Mouse (Mus musculus) frontal cortex, postnatal 14 days (tissue): ENCODE measurements at regions not wholly inside any gene's neighbourhood (a gene's known extent, or its start where the extent isn't known, plus 50 kb on each side); places are given as distances from the start of the nearest gene placed in this dataset.

Experiments
- DNase-seq, 2 experiments: peaks; one replicate each; pipeline ENCODE4 v3.0.0; 2022; ENCODE audit warnings: low spot score in 2 of 2

DNA sequence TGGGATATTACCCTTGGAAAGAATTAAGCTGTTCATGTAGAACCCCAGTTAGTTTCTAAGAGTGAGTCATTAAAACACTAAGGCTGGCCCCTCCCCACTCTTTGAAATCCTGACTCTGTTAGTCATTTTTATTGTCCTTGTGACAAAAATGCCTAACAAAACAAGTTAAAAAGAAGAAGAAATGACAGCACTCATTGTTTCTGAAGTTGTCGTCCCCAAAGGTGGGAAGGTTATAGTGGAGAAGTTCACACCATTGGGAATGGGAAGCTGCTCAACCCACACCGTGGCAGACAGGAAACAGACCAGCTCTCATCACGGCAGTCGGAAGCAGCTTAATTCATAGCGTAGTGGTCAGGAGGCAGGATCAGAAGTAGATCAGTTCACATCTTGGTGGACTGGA, 128.4 kb upstream of the Auts2 start:
- no peak for DNase-seq

DNA sequence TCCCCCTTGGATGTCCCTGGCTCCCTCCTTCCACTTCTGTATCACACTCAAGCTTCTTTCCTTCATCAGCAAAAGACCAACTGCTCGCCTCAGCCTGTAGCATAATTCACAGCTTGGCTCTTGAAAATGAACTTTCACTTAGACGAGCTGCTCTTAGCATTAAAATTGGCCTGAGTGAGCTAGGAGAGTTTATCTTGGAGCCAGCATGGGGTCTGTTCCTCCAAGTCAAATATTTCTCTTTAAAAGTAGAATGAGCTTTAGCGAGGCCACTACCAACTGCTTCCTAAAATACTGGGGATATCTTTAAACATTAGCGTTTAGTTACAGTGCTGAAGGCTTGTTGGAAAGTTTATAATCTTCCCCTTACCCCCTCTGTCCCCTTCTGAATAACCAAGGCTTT, 124.2 kb upstream of the Auts2 start:
- no peak for DNase-seq

- no peak for DNase-seq
Measured at GRCm38 (mm10) chr5:132661266-132661665, 118.1 kb upstream of the Auts2 start.

DNA sequence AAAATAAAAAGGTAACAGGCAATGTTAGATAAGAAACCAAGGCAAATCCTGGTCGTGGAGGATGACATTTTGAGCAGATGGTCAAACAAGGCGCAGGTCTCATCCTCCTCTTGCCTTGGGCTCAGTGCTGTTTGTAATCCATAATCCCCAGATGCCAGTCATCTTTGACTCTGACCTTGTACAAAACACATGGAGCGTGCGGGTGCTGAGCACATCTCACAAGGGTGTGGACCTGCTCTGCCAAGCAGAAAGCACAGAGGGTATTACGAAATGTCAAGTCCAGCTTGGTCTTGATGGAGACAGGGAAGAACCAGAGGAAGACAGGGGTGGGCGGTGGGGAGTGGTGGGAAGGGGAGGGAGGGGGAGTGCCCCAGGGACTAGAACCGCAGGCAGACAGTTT, 116.9 kb upstream of the Auts2 start:
- DNase-seq, result no peak

GRCm38 (mm10) chr5:132654382-132654781, 111.2 kb upstream of the Auts2 start:
- DNase-seq, result no peak

DNA sequence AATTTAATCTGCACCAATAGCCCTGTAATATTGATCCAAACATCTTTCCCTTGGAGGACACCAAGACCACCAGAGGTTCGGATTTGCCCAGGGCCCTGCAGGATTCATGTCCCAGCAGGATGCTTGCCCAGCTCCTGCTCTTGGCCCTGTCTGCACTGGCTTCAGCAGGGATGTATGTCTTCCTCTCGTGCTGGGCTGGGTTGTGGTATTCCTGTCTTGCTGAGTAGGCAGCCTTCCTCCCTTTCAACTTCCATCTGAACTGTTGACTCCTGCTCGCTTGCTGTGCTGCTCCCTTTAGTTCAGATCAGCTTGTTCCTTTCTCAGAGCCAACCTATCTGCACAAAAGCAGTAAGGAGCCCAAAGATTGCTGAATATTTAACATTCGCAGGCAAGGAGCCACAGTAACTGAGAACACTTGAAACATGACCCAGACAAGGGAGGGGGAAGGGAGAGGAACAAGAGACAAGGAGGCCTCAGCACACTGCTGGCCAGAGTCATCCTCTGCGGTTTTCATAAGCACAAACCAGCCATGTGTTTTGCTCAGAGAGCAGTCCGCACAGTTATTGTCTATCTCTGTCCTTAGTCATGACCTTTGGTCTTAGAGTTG, 110.7 kb upstream of the Auts2 start:
- DNase-seq, result no peak

DNA sequence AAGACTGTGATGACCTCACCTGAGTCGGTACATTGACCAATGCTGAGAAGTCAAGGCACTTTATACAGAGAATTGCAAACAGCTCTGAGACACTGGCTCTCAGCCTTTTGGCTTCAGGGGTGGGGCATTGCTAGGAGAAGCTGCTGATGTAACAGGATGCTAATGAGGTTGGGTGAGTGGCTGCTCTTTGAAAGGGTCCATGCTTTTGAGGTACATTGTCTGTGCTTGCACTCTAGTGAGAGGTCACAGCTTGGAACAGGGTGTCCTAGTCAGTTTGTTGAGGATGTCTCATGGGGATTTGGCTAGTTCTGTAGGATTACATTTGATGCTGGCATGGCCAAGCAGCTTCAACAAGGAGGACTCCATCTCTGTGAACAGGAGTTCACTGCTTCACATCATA, 109.1 kb upstream of the Auts2 start:
- DNase-seq, result no peak

- no peak for DNase-seq
Measured at GRCm38 (mm10) chr5:132649771-132650170, 106.6 kb upstream of the Auts2 start.

DNA sequence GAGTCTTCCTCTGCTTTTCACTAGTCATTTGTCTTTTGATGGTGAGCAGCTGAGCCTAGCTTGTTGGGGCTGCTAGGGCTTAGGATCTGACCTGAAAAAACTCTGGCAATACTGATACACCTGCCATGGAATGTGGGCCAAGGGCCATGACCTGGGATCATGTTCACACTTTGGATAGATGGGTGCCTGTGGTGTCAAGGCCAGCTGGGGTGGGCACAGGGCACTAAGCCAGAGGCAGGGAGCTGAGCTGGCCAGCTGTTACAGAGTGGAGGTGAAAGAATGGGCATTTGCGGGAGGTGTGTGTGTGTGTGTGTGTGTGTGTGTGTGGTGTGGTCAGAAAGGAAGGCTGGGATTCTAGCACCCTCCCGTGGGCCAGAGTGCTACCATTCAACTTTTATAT, 105.6 kb upstream of the Auts2 start:
- DNase-seq, result no peak

DNA sequence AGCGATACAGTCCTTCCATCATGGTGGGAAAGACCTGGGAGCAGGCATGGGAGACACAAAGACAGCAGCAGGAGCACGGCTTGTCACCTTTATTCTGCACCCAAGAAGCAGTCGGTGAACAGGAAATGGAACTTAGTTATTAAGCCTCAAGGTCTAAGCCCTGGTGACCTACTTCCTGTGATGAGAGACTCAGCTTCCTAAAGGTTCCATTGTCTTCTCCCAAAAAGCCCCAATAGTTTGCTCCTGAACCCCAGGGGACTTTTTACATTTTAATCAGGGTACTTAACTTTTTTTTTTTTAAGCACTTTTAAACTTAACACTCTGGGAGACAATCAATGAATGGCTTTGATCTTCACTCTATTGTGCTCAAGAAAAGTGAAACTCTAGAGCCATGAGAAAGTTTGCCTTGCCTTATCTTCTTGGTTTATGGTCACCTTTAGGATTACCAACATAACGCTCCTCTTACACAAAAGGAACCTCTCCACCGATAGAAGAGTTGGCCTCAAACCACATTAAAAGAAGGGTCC, 101.6 kb upstream of the Auts2 start:
- DNase-seq, result no peak

- no peak for DNase-seq
Measured at GRCm38 (mm10) chr5:132643270-132643669, 100.1 kb upstream of the Auts2 start.

DNA sequence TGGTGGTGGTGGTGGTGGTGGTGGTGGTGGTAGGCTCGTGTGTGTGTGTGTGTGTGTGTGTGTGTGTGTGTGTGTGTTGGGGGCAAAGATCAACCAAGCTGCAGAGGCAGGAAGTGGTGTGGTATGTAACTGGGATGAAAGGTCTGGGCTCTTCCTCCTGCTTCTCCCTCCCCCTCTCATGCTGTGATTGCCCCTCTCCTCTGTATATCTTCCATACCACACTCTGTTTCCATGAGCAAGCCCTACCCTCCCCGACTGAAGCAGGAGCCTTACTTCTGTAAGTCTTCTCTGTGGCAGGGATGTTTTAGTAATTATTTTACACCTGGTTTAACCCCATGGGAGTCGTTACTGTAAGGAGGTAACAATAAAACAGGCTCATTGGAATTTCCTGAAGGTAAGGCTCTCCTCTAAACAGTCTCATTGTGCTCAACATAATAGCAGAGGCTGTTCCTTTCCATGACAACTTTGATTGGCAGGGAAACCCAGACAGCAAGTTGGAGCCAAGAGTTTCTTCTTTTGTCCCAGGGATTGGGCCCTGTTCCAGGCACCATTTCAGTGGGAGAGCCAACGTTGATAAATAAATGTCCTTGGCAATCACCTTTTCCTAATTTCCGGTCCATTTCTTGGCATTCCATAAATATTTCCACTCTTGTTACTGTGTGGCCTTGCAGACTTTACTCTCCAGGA, 90.2 kb upstream of the Auts2 start:
- DNase-seq, result no peak

DNA sequence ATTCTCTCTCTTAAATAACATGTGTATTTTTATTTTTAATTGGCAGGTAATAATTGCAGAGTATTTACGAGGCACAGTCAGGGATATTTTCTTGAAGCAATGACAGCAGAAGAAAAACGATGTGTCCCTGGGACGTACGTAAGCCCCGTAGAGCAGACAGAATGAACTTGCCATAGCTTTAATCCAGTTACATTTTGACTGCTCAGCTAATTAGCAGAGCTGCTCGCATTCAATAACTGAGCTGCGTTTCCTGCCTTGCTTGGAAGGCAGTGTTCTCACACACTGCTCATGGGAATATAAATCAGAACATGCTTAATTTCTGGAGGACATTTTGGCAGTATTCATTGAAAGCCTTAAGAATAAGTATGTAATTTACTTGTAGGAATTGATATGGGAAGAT, 78.6 kb upstream of the Auts2 start:
- DNase-seq, result no peak

DNA sequence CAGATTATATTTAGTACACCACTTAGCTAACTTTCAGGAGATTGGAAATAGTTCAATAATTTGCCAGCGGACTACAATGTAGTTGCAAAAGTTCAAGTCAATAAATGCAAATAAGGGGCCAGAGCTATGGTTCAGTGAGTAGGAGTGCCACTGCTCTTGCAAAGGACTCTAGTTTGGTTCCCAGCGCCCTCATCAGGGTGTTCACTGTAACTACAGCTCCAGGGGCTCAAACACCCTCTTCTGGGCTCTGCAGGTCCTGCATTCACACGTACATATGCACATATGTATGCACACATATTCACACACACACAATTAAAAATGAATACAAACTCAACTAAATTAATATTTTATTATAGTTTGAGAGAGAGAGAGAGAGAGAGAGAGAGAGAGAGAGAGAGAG, 74.1 kb upstream of the Auts2 start:
- no peak for DNase-seq

DNA sequence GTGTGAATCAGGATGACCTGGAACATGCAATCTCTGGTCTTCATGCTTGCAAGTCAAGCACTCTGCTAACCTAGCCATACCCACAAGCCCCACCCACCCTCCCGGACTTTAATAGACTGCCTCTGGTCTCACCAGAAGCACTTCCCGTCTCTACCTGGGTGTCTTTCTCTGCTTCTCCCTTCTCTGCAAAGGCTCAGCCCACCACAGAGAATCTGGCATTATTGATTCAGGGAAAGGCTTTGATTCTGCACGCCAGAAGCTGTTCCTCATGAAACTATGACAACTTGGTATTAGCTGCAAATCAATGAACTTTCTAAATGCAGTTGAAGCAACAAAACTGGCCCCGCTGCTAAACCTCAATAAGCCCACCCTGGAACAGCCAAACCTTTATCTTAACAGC, 66.1 kb upstream of the Auts2 start:
- DNase-seq, result no peak

GRCm38 (mm10) chr5:132606216-132606615, 63.1 kb upstream of the Auts2 start:
- DNase-seq, result peak in 1 of 2 experiments; percentile 4

DNA sequence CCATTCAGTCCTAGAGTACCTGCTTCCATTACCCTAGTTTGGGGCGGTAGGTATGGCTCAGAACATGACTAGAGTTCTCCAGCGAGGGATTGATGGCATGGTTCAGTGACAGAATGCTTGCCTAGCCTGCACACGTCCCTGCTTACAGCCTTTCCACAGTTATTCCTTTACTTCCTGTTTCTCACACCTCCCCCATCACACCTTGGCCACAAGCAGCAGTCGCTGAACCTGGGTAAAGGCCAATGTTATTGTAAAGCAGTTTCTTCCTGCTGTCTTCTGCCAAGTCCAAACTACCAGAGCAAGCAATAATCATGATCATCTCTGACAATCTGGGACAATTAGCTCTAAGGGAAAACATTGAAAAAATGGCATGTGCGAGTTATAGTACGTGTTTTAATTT, 51.7 kb upstream of the Auts2 start:
- DNase-seq, result no peak
